Mouse (Mus musculus) midbrain, embryonic 10.5 days (tissue): Measurements from ENCODE around the gene Cdk19. TPM values are rescaled to one million over a fixed set of nuclear protein-coding genes. Genes with fewer than 3 reads are reported as not detected.

ENCODE experiments used
- DNase-seq: peaks from one replicate; pipeline ENCODE4 v3.0.0-alpha.2; 2017; ENCODE audit warnings: low spot score
- H3K27ac ChIP-seq: fragments of 300-500 bp; sonication (generic); replicated peaks from 2 replicates; pipeline ENCODE4 v1.5.1; 2016; ENCODE audit warnings: mild to moderate bottlenecking
- H3K27me3 ChIP-seq: fragments of 300-500 bp; sonication (generic); 2 replicates; pipeline ENCODE4 v1.6.1; 2016; ENCODE audit warnings: low read depth, mild to moderate bottlenecking; ENCODE audit not compliant: poor library complexity, severe bottlenecking
- H3K36me3 ChIP-seq: fragments of 300-500 bp; sonication (generic); 2 replicates; pipeline ENCODE4 v1.6.1; 2016; ENCODE audit warnings: mild to moderate bottlenecking, moderate library complexity
- H3K4me1 ChIP-seq: fragments of 300-500 bp; sonication (generic); 2 replicates; pipeline ENCODE4 v1.6.1; 2016
- H3K4me3 ChIP-seq: fragments of 300-500 bp; sonication (generic); 2 replicates; pipeline ENCODE4 v1.5.1; 2016; ENCODE audit warnings: mild to moderate bottlenecking, moderate library complexity
- H3K9me3 ChIP-seq: fragments of 300-500 bp; sonication (generic); replicated peaks from 2 replicates; pipeline ENCODE4 v1.6.1; 2016; ENCODE audit warnings: mild to moderate bottlenecking
- WGBS: fragments of 180-500 bp; shearing (Covaris S2); methylation state at CpG from one replicate; pipeline ENCODE4 v1.1.7; 2016; 5-methylcytosine and 5-hydroxymethylcytosine counted together
- polyA plus RNA-seq: library from polyadenylated mRNA; unstranded; fragments of >200 nt; fragmentation: Nextera tagmentation; extraction: Ambion mirVana; gene quantifications from 2 replicates; pipeline ENCODE4 v1.2.1, GENCODE M21; 2016

Cdk19 gene
- polyA plus RNA-seq, 1 experiment from 2014 or later = 4.1 TPM

DNA sequence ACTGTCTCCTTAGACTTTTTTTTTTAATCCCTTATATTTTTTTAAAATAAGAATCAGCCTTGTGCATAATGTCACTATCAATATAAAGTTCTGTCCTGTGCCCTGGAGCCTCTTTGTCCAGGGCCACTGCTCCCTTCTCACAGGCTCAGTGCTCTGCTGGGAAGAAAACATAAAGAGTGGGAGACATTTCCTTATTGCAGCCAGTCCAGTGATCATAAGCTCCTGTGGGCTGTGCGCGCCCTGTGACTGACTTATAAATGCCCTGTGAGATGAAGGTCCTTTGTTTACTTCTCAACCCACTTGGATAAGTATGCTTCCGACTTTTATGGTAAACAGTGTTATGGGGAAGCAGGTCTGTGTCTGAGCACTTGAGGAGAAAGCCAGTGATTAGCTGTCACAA lies 142.2 kb downstream of the Cdk19 start:
- no peak for DNase-seq
- 86% methylated on average over 3 of the region's 3 CpGs for WGBS
- Histone ChIP-seq H3K4me3 (no peak overlapping the region), H3K9me3 (no peaks in the 10 kb centered on the region), H3K27ac (no peak overlapping the region), H3K4me1 (no peaks in the 10 kb centered on the region), H3K36me3 (peaks cover 38% of the 10 kb centered on the region), H3K27me3 (no peaks in the 10 kb centered on the region)

DNA sequence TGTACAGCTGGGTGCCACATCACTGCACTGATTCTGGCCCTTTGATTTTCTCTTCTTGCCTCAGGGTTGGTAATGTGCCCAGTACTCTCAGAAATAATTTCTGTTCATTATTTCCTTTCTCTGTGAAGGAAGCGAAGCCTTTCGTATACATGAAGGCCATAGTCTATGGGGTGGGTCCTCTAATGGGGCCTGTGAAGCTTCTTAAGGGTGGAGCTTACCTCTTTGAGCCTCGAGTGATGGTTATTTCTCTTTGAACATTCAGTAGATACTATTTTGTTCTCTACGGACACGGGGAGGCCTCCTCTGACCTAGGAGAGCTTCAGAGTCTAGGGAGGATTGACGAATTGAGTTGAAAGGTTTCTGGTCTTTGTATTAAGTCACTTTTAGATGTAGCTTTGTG lies 142.9 kb downstream of the Cdk19 start:
- H3K9me3 ChIP-seq = no peaks in the 10 kb centered on the region
- WGBS = 90% methylated on average over 6 of the region's 6 CpGs
- no peak overlapping the region for H3K27ac ChIP-seq
- no peak overlapping the region for H3K4me3 ChIP-seq
- H3K36me3 ChIP-seq = peaks cover 30% of the 10 kb centered on the region
- no peaks in the 10 kb centered on the region for H3K4me1 ChIP-seq
- no peaks in the 10 kb centered on the region for H3K27me3 ChIP-seq
- no peak for DNase-seq

DNA sequence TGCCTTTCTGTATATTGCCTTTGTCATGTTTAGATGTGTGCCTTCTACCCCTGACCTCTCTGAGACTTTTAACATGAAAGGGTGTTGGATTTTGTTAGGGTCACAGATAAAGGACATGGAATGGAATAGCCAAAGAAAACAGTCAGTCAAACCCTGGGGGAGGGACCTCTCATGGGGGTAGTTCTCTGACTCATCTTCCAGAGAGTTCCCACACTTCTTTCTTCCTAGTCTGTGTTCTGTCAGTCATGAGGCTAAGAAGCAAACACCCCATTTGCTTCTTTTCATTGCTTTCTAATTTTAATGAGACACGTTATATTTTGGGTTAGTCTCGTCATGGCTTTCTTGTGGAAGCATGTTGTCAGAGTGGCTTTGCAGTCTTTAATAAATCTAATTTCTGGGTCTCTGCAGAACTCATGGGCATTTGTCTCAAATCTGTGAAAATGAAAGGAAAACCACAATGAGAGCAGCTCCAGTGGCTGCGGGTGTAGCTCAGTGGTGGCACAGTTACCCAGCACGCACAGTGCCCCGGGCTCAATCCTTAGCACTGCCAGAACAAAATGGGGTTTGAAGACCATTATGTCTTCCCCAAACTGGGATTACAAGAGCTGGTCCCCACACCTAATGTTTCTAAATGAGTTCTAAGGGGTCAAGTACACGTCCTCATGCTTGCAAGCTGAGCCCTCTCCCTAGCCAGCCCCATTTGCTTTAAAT lies 149.9 kb downstream of the Cdk19 start:
- H3K9me3 ChIP-seq = no peaks in the 10 kb centered on the region
- H3K27ac ChIP-seq = no peak overlapping the region
- H3K4me1 ChIP-seq = 0 out of 2 replicates have a peak, but pooled peaks cover 4% of the 10 kb centered on the region
- no peaks in the 10 kb centered on the region for H3K27me3 ChIP-seq
- no peak for DNase-seq
- WGBS = 91% methylated on average over 6 of the region's 6 CpGs
- no peaks in the 10 kb centered on the region for H3K36me3 ChIP-seq
- no peak overlapping the region for H3K4me3 ChIP-seq

DNA sequence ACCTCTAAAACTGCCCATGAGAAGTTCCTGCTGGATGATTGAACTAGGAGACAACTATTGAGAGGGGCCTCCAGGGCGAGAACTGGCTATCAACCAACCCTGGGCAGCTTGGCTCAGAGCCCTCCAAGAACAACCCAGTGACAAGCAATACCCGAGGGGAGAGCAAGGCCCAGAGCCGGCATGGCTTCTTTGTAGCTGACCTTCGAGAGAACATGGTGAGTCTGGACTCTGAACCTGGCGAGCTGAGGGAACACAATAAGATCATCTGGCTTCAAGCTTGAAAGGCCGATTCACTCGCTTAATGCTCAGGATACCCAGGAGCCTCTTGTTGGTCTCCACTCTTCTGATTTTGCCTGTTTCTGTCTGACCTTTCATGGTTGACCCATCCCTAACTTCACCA lies 151.8 kb downstream of the Cdk19 start:
- DNase-seq = no peak
- no peaks in the 10 kb centered on the region for H3K27me3 ChIP-seq
- no peaks in the 10 kb centered on the region for H3K36me3 ChIP-seq
- H3K9me3 ChIP-seq = no peaks in the 10 kb centered on the region
- H3K4me1 ChIP-seq = 0 out of 2 replicates have a peak, but pooled peaks cover 4% of the 10 kb centered on the region
- WGBS = 92% methylated on average over 7 of the region's 7 CpGs
- H3K27ac ChIP-seq = no peak overlapping the region
- H3K4me3 ChIP-seq = no peak overlapping the region

DNA sequence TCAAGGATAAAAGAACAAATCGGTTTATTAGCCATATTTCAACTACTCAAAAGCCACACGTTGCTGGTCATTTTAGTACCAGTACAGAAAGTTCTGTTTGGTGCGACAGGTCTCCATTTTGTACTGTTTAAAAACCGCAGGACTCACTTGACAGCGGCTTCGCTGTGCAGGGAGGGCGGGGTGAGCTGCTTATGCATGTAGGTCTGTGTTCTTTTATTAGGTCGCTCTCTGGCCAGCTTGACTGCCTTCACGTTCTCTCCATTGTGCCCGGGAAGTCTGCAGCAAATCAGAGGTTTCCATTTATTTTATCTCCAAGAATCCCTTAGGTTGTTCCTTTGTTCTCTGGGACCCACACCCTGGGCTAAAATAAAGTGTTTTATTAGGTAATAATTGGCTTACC lies 152.4 kb downstream of the Cdk19 start:
- WGBS = 80% methylated on average over 10 of the region's 10 CpGs
- no peaks in the 10 kb centered on the region for H3K9me3 ChIP-seq
- no peak overlapping the region for H3K27ac ChIP-seq
- peaks cover 4% of the 10 kb centered on the region; the same call in 1 of the 2 replicates for H3K4me1 ChIP-seq
- H3K27me3 ChIP-seq = no peaks in the 10 kb centered on the region
- no peak overlapping the region for H3K4me3 ChIP-seq
- no peaks in the 10 kb centered on the region for H3K36me3 ChIP-seq
- no peak for DNase-seq

DNA sequence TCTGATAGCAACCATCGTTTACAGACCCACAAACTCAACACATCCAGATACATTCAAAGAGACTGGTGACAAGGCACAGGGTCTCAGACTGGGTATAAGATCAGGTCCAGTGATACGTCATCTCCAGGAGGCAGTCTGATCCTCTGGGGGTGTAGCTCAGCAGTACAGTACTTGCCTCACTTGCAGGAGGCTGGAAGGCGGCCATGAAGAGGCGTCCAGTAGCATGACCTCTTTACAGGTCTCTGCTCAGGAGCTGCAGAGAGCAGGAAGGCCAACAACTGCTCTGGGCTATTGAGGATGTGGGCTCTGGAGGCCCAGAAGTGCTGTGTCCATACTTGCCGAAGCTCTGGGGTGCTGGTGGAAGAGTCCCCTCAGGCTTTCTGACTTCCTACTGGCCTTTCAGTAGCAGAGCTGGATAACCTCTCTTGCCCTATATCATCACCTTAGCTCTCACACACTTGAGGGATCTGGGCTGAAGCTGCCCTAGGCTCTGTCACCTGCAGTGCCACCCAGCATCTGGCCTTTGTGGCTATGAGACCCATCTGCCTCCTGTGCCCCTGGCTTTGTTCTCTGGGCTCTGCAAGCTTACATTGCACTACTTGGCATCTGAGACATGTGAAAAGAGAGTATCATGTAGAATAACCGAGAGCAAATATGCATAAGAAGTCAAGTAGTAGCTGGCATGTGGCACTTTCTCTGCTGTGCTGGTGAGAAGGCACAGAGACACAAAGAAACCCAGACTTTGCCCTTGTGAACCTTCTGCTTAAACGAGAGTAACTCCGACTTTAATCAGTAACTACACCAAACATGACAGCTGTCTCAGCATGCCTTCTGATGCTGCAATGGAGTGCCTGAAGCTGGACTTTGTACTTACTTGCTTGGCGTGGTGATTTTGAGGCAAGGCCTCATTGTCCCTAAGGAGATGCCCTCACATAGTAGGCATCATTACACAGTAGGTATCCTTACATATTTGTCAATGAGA lies 155.1 kb downstream of the Cdk19 start:
- no peaks in the 10 kb centered on the region for H3K27me3 ChIP-seq
- no peak overlapping the region for H3K27ac ChIP-seq
- 85% methylated on average over 9 of the region's 9 CpGs for WGBS
- peaks cover 10% of the 10 kb centered on the region for H3K4me1 ChIP-seq
- H3K4me3 ChIP-seq = no peak overlapping the region
- H3K36me3 ChIP-seq = no peaks in the 10 kb centered on the region
- no peak for DNase-seq
- no peaks in the 10 kb centered on the region for H3K9me3 ChIP-seq

DNA sequence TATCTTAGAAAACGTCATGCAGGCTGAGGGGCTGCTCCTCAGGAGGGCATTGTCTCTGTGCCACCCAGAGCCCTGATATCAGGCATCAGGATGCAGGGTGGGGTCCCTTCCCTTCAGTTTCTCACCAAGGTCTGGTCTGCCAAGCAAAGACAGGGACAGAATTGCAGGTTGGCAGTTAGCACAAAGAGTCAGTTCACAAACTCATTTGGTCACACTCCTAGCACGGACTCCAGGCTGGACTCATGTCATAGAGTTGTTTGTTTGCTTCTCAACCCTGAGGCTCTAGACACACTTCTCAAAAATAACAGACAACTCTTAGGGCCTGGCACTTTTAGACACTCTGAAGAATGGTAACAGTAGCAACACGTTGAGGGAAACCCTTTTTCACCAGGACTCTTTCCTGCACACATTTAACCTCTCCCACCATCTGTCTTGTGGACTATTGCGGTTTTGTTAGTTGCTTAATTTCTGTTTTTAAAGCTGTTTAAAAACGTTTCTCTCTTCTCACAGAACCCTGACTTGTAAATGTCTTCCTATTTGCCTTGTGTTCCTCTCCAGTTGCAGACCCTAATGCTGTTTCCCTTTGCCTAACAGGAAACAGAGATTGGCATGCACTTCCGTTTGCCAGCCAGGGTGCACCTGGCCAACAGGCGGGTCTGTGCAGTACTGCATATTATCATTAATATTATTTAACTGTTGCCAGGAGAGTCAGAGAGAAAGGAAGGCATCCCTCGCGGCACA lies 158.1 kb downstream of the Cdk19 start:
- WGBS = 71% methylated on average over 9 of the region's 9 CpGs
- no peaks in the 10 kb centered on the region for H3K9me3 ChIP-seq
- H3K4me3 ChIP-seq = no peak overlapping the region
- 0 out of 2 replicates have a peak overlapping the region, but pooled peaks have one; percentile 18 for H3K27ac ChIP-seq
- H3K36me3 ChIP-seq = no peaks in the 10 kb centered on the region
- DNase-seq = no peak
- peaks cover 18% of the 10 kb centered on the region for H3K4me1 ChIP-seq
- no peaks in the 10 kb centered on the region for H3K27me3 ChIP-seq

DNA sequence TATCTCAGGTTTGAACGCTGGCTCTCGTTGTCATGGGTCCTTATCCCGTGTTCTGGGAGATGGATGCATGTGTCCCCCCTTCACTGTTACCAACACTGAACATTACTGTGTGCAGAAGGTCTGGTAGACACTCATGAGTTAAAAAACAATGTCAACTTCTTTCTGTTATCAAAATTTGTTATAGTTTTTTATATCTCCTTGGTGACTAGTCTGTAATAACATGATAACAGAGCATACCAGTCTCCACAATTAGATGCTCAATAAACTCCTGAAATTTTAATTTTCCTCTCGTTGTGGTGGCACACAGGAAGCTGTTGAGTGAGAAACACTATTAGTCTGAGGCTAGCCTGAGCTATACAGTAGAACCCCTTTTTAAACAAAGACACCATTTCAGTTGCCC lies 159.1 kb downstream of the Cdk19 start:
- no peak overlapping the region for H3K27ac ChIP-seq
- H3K27me3 ChIP-seq = no peaks in the 10 kb centered on the region
- WGBS = 93% methylated on average over 4 of the region's 4 CpGs
- DNase-seq = no peak
- H3K4me1 ChIP-seq = peaks cover 18% of the 10 kb centered on the region
- H3K4me3 ChIP-seq = no peak overlapping the region
- H3K9me3 ChIP-seq = no peaks in the 10 kb centered on the region
- H3K36me3 ChIP-seq = no peaks in the 10 kb centered on the region

DNA sequence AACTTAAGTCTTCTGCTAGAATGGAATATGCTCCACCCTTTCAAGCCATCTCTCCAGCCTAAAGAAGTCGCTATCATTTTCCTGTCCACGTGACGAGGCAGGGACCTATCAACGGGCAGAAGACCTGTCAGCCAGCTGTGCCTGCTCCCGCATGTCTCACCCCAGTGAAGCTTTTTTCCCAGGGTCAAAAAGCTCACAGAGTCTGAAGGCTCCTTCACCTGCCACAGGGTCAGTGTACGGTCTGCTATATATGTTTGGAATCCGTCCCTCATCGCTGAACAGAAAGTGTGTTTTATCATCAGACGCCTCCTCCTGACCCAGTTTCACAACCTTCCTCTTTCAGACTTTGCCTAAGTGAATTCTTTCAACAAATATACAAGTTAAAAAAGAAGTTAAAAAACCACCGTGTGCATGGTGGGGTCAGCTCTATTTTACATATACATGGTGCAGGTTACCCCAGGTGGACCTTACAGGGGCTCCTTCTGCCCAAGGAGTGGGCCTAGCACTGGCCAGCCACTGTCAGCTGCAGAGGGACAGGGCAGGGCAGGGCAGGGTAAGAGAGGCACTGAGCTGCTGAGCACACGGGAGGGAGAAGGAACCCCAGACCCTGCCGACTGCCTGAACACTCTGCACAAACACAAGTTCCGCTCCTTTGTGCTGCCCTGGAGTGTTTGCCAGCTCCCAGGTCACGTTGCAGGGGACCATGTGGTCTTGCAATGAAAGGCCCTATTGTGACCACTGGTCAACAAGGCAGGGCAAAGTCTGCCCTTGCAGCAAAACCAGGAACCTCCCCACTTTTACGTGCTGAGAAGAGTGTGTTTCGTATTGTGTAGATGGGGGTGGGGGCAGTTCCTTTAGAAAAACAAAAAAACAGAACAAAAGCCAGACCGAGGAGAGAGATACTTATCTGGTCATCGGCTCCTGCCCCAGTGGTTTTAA lies 160.2 kb downstream of the Cdk19 start:
- WGBS = 44% methylated on average over 18 of the region's 18 CpGs
- H3K27ac ChIP-seq = peak overlapping the region; percentile 82
- H3K4me3 ChIP-seq = no peak overlapping the region; the same call in 1 of the 2 replicates
- H3K27me3 ChIP-seq = no peaks in the 10 kb centered on the region
- H3K9me3 ChIP-seq = no peaks in the 10 kb centered on the region
- no peaks in the 10 kb centered on the region for H3K36me3 ChIP-seq
- DNase-seq = peak; percentile 63
- peaks cover 18% of the 10 kb centered on the region for H3K4me1 ChIP-seq

DNA sequence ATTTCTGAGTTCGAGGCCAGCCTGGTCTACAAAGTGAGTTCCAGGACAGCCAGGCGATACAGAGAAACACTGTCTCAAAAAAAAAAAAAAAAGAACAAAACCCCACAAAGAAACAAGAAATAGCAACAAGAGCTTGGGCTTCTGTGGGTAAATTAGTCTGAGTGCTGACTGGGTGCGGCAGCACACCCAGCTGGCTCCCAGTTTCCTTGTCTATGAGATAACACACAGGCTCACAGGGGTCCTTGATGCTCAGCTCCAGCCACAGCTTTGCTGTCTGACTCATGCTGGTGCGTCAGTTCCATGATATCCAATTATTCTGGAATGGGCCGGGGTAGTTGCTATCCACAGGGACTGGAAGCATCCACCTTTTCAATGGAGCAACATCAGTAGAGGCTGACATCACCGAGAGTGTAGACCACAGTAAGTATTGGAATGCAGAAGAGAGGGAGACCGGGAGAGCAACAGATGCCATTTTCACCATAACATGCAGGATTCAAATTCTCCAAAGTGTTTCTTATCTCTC lies 161.4 kb downstream of the Cdk19 start:
- DNase-seq = no peak
- 94% methylated on average over 7 of the region's 7 CpGs for WGBS
- H3K36me3 ChIP-seq = no peaks in the 10 kb centered on the region
- H3K27me3 ChIP-seq = no peaks in the 10 kb centered on the region
- H3K4me3 ChIP-seq = no peak overlapping the region
- H3K27ac ChIP-seq = no peak overlapping the region; the same call in 1 of the 2 replicates
- peaks cover 18% of the 10 kb centered on the region for H3K4me1 ChIP-seq
- H3K9me3 ChIP-seq = no peaks in the 10 kb centered on the region

DNA sequence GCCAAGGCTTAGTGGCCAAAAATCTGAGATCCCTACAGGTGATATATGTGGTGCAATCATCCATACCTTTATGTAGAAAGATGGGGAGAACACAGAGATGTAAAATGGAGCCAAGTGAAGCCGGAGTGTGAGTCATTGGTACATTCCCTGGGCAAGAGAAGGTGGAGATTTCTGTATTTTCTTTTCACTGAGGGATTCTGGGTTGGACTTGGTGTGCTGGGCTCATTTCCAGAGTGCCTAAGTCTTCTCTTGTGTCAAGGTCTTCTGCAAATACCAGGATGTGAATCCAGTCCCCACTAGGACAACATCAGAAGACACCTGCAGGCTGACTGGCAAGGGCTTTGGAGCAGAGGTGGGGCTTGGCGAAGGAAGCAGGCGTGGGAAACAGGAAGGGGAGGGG lies 163.4 kb downstream of the Cdk19 start:
- Histone ChIP-seq H3K27me3 (no peaks in the 10 kb centered on the region), H3K4me3 (no peak overlapping the region), H3K36me3 (no peaks in the 10 kb centered on the region), H3K27ac (no peak overlapping the region), H3K4me1 (peaks cover 13% of the 10 kb centered on the region), H3K9me3 (no peaks in the 10 kb centered on the region)
- WGBS = 91% methylated on average over 2 of the region's 3 CpGs
- no peak for DNase-seq
